8 mouse cellular contexts compared by ENCODE assay signal in genomic region chr7:118994231-118994842, GRCm38 (mm10). TPM values are rescaled to one million over a fixed set of nuclear protein-coding genes. Genes with fewer than 3 reads are reported as not detected.
DNase-seq lines count a peak whose midpoint lies in the region; ATAC-seq and TF ChIP-seq lines count a peak whose summit lies in the region.

No protein-coding gene starts in this region.

- peak; percentile 14; the same call in 1 of the 2 replicates for ATAC-seq in liver, embryonic 11.5 days (replicated peaks; ENCODE audit: low FRiP score)
- no peak for ATAC-seq in monocyte, adult 5-6 weeks (replicated peaks; ENCODE audit: insufficient number of reproducible peaks, low FRiP score, low TSS enrichment, poor library complexity, severe bottlenecking)

- H3K9ac ChIP-seq in liver, embryonic 11.5 days (ENCODE audit: low read depth, low read length) = peak overlapping the region; percentile 57

- TF ChIP-seq POLR2A in small intestine, adult 2 months (IDR thresholded peaks at IDR 0.05; ENCODE audit: low read depth, low read length) = no peak

- no peaks in the 10 kb centered on the region for H3K9me3 ChIP-seq in liver, embryonic 11.5 days (ENCODE audit: control insufficient read depth, low read length)

- DNase-seq in adrenal gland, adult 2 months = peak; percentile 69
- DNase-seq in adrenal gland, postnatal 25 days = no peak
- peak; percentile 30 for DNase-seq in urinary bladder, adult 2 months (ENCODE audit: low spot score)
- DNase-seq in urinary bladder, postnatal 10 days (ENCODE audit: low spot score) = no peak
- DNase-seq in heart, postnatal 10 days = peak; percentile 38 to 43
- DNase-seq in liver, embryonic 11.5 days (ENCODE audit: low spot score) = peak; percentile 50

- TF ChIP-seq CTCF in small intestine, adult 2 months (IDR thresholded peaks at IDR 0.05; ENCODE audit: extremely low read depth, insufficient read length, insufficient replicate concordance, low read depth, low read length) = no peak

- no peak overlapping the region for H3K27ac ChIP-seq in liver, embryonic 11.5 days (ENCODE audit: low read depth, low read length)
- peak overlapping the region; percentile 12; the same call in 1 of the 2 replicates for H3K27ac ChIP-seq in small intestine, adult 2 months (ENCODE audit: insufficient read depth, low read depth, low read length)

- H3K4me2 ChIP-seq in liver, embryonic 11.5 days = peak overlapping the region; percentile 81

- no peaks in the 10 kb centered on the region for H3K36me3 ChIP-seq in liver, embryonic 11.5 days (ENCODE audit: control insufficient read depth, insufficient read depth, low read length)
- no peaks in the 10 kb centered on the region for H3K36me3 ChIP-seq in small intestine, adult 2 months (ENCODE audit: control insufficient read depth, insufficient read depth, low read length)

- H3K4me1 ChIP-seq in liver, embryonic 11.5 days (replicated peaks; ENCODE audit: control insufficient read depth, insufficient read depth, low read length) = peaks cover 15% of the 10 kb centered on the region
- H3K4me1 ChIP-seq in small intestine, adult 2 months (ENCODE audit: control insufficient read depth, insufficient read depth, insufficient read length, low read length) = peaks cover 4% of the 10 kb centered on the region; the same call in 1 of the 2 replicates

- 3% methylated on average over 21 of the region's 21 CpGs for WGBS in liver, embryonic 11.5 days
- 4% methylated on average over 21 of the region's 21 CpGs for WGBS in small intestine, adult 2 months

- peaks cover 35% of the 10 kb centered on the region for H3K27me3 ChIP-seq in liver, embryonic 11.5 days (replicated peaks; ENCODE audit: control insufficient read depth, insufficient read depth, low read length)
- peaks cover 23% of the 10 kb centered on the region for H3K27me3 ChIP-seq in small intestine, adult 2 months (ENCODE audit: control insufficient read depth, insufficient read depth, low read length)

- intact Hi-C loops in heart, postnatal 10 days (cut with DNase I) = no loop called here

- H3K4me3 ChIP-seq in liver, embryonic 11.5 days (ENCODE audit: low read depth, low read length) = peak overlapping the region; percentile 54
- peak overlapping the region; percentile 72 for H3K4me3 ChIP-seq in small intestine, adult 2 months (ENCODE audit: low read depth, low read length)

RNA-seq across cellular contexts. Expression of gene Gprc5b, which starts 0.7 kb away (rescaled TPM):
- 100 to 1,000 TPM; 117 to 125 TPM for total RNA-seq in adrenal gland, adult 2 months (2021)
- 130 and 137 TPM in 2 replicates for polyA plus RNA-seq in adrenal gland, adult 2 months (2012; rRNA removed)
- total RNA-seq in adrenal gland, postnatal 25 days (2021) = 102 and 104 TPM in 2 replicates
- 20.9 and 23.1 TPM in 2 replicates for polyA plus RNA-seq in urinary bladder, adult 2 months (2012; rRNA removed)
- total RNA-seq in heart, postnatal 10 days (2021) = 10 to 100 TPM; 20.7 to 22.4 TPM
- polyA plus RNA-seq in liver, embryonic 11.5 days (2014; fragmentation: Nextera tagmentation; extraction: Ambion mirVana) = 1.7 and 2.0 TPM in 2 replicates
- polyA plus RNA-seq in small intestine, adult 2 months (2012; rRNA removed) = 3.6 and 3.9 TPM in 2 replicates
- total RNA-seq in monocyte, adult 5-6 weeks (2017) = 0.97 TPM in 1 of 3 replicates, not detected in the others

Comparison
In these comparisons a context has a peak if more than half of its experiments do, and no peak if none do; other contexts are left out.
1. DNase-seq: peak in adrenal gland, adult 2 months (single experiment), urinary bladder, adult 2 months (single experiment), heart, postnatal 10 days (2 of 2) and liver, embryonic 11.5 days (single experiment); none in adrenal gland, postnatal 25 days (single experiment) and urinary bladder, postnatal 10 days (single experiment).
2. RNA of gene Gprc5b, which starts 0.7 kb away (total RNA-seq): 117 to 125 TPM in adrenal gland, adult 2 months, 102 to 104 TPM in adrenal gland, postnatal 25 days and 20.7 to 22.4 TPM in heart, postnatal 10 days; 0.97 TPM in monocyte, adult 5-6 weeks; every median in the first group is over 10 times any median in the second.